In genomic region chr5:89884991-89885390, GRCm38 (mm10) we compare ENCODE assay signal across 21 mouse cellular contexts. TPM values are rescaled to one million over a fixed set of nuclear protein-coding genes. Genes with fewer than 3 reads are reported as not detected.
"Had no signal": no experiment of that assay in that cellular context is flagged by ENCODE, and none has a peak within 500 bp of the region (broad histone marks: within the 10 kb centered on the region; RNA-seq: fewer than 3 reads in every experiment).

No protein-coding gene starts in this region.

- H3K36me3 ChIP-seq: liver, embryonic 15.5 days; lung, embryonic 15.5 days; midbrain, embryonic 13.5 days; midbrain, embryonic 15.5 days; neural tube, embryonic 12.5 days had no signal

- H3K4me2 ChIP-seq: liver, embryonic 15.5 days; lung, embryonic 15.5 days; midbrain, embryonic 11.5 days; midbrain, embryonic 13.5 days; neural tube, embryonic 12.5 days had no signal

- DNase-seq: liver, postnatal 0 days; lung, adult 2 months; lung, postnatal 10 days; retina, postnatal 1 day; right cerebral cortex, adult 18-20 months; right cerebral cortex, postnatal 25 days; right cerebral cortex, postnatal 4 days; spleen, adult 18-20 months; thymus, adult 18-20 months; thymus, postnatal 14 days; thymus, postnatal 36 days had no signal

- H3K27ac ChIP-seq: liver, embryonic 15.5 days; lung, embryonic 15.5 days; macrophage; midbrain, embryonic 13.5 days; midbrain, embryonic 15.5 days; neural tube, embryonic 12.5 days had no signal

- H3K27me3 ChIP-seq: lung, embryonic 15.5 days; neural tube, embryonic 12.5 days had no signal

- H3K4me3 ChIP-seq: liver, embryonic 15.5 days; lung, embryonic 15.5 days; megakaryocyte, embryonic 14.5 days; midbrain, embryonic 13.5 days; midbrain, embryonic 15.5 days; neural tube, embryonic 12.5 days had no signal

- H3K9ac ChIP-seq: liver, embryonic 15.5 days; liver, postnatal 0 days; lung, embryonic 15.5 days; midbrain, embryonic 13.5 days; midbrain, embryonic 15.5 days; neural tube, embryonic 12.5 days had no signal

- ATAC-seq: liver, postnatal 0 days; midbrain, embryonic 13.5 days; midbrain, embryonic 15.5 days had no signal

- H3K9me3 ChIP-seq: liver, embryonic 15.5 days; lung, embryonic 15.5 days; midbrain, embryonic 15.5 days had no signal

RNA-seq across cellular contexts. Expression of gene Adamts3, which starts 1.9 kb away (rescaled TPM):
- total RNA-seq: monocyte, adult 5-6 weeks; neutrophil, adult 5-6 weeks had no signal
- polyA plus RNA-seq: macrophage had no signal
